In genomic region chr2:165809901-165810477, GRCm38 (mm10) we compare ENCODE assay signal across 28 mouse cellular contexts.
"Had no signal": no experiment of that assay in that cellular context is flagged by ENCODE, and none has a peak within 500 bp of the region (broad histone marks: within the 10 kb centered on the region; RNA-seq: fewer than 3 reads in every experiment).

No protein-coding gene starts in this region.

- H3K9me3 ChIP-seq: heart, embryonic 13.5 days; heart, embryonic 15.5 days; hindbrain, embryonic 13.5 days; hindbrain, embryonic 15.5 days; kidney, embryonic 15.5 days; limb, embryonic 10.5 days; limb, embryonic 12.5 days; liver, embryonic 13.5 days had no signal

- H3K4me2 ChIP-seq: heart, embryonic 11.5 days; heart, embryonic 13.5 days; heart, embryonic 15.5 days; hindbrain, embryonic 13.5 days; hindbrain, embryonic 15.5 days; kidney, embryonic 15.5 days; limb, embryonic 12.5 days; liver, embryonic 11.5 days; liver, embryonic 13.5 days had no signal

- DNase-seq: gastrocnemius, adult 2 months; gastrocnemius, postnatal 10 days; gastrocnemius, postnatal 25 days; heart, adult 11 months; heart, adult 2 months; heart, postnatal 14 days; heart, postnatal 36 days; kidney, adult 11 months; kidney, adult 2 months; kidney, adult 9 months; kidney, postnatal 14 days; kidney, postnatal 36 days; layer of hippocampus, adult 9-11 months; liver; liver, embryonic 13.5 days had no signal

- H3K27ac ChIP-seq: gastrocnemius, adult 2 months; heart, adult 2 months; heart, embryonic 13.5 days; heart, embryonic 15.5 days; hindbrain, embryonic 13.5 days; hindbrain, embryonic 15.5 days; hindbrain, postnatal 0 days; kidney, embryonic 15.5 days; kidney, postnatal 0 days; left cerebral cortex, adult 2 months; limb, embryonic 10.5 days; limb, embryonic 12.5 days; liver, embryonic 13.5 days had no signal

- H3K9ac ChIP-seq: heart, embryonic 13.5 days; heart, embryonic 15.5 days; hindbrain, embryonic 13.5 days; hindbrain, embryonic 15.5 days; kidney, embryonic 15.5 days; limb, embryonic 12.5 days; liver, embryonic 13.5 days had no signal

- H3K4me1 ChIP-seq: heart, embryonic 13.5 days; heart, embryonic 15.5 days; kidney, embryonic 15.5 days; limb, embryonic 10.5 days; limb, embryonic 12.5 days; liver, embryonic 13.5 days had no signal

- H3K4me3 ChIP-seq: gastrocnemius, adult 2 months; heart, adult 2 months; heart, embryonic 13.5 days; heart, embryonic 15.5 days; hindbrain, embryonic 13.5 days; hindbrain, embryonic 15.5 days; kidney, embryonic 15.5 days; left cerebral cortex, adult 2 months; limb, embryonic 10.5 days; limb, embryonic 12.5 days; liver, embryonic 13.5 days had no signal

- H3K27me3 ChIP-seq: heart, embryonic 13.5 days; heart, embryonic 15.5 days; hindbrain, embryonic 13.5 days; hindbrain, embryonic 15.5 days; kidney, embryonic 15.5 days; limb, embryonic 12.5 days; liver, embryonic 13.5 days had no signal

- ATAC-seq: hindbrain, postnatal 0 days; intestine, embryonic 16.5 days had no signal
